Mouse (Mus musculus) heart, adult 9 months (tissue): ENCODE results near the gene Ttc23.

Experiments used
- DNase-seq, 2 experiments: peaks; one replicate each; pipeline ENCODE4 v3.0.0; 2022; ENCODE audit warnings: low spot score in 2 of 2

Gene Ttc23

GRCm38 (mm10) chr7:67647277-67647676 is at the start of gene Ttc23:
Gene Ttc23 (plus strand): TSS chr7:67647410.
- peak; percentile 64 to 81 for DNase-seq

GRCm38 (mm10) chr7:67598050-67598449 is 49.2 kb upstream of the Ttc23 start:
- DNase-seq = no peak

- no peak for DNase-seq
These were observed 42.1 kb upstream of the Ttc23 start for GRCm38 (mm10) chr7:67605114-67605513.

- DNase-seq = no peak
These were observed 41.0 kb upstream of the Ttc23 start for GRCm38 (mm10) chr7:67606250-67606649.

- no peak for DNase-seq
These were observed 39.4 kb upstream of the Ttc23 start for GRCm38 (mm10) chr7:67607669-67608347.

GRCm38 (mm10) chr7:67608348-67609024 is 38.7 kb upstream of the Ttc23 start:
- no peak for DNase-seq

GRCm38 (mm10) chr7:67613795-67614463 is 33.3 kb upstream of the Ttc23 start:
- peak; percentile 62 to 70 for DNase-seq

GRCm38 (mm10) chr7:67614464-67614861 is 32.7 kb upstream of the Ttc23 start:
- DNase-seq = no peak

- DNase-seq = no peak
These were observed 30.3 kb upstream of the Ttc23 start for GRCm38 (mm10) chr7:67616890-67617289.

- no peak for DNase-seq
These were observed 29.6 kb upstream of the Ttc23 start for GRCm38 (mm10) chr7:67617646-67618045.

GRCm38 (mm10) chr7:67618316-67618715 is 28.9 kb upstream of the Ttc23 start:
- no peak for DNase-seq

- peak in 1 of 2 experiments; percentile 15 for DNase-seq
These were observed 27.4 kb upstream of the Ttc23 start for GRCm38 (mm10) chr7:67619836-67620235.

- no peak for DNase-seq
These were observed 25.1 kb upstream of the Ttc23 start for GRCm38 (mm10) chr7:67622151-67622550.

GRCm38 (mm10) chr7:67626671-67627070 is 20.5 kb upstream of the Ttc23 start:
- no peak for DNase-seq

- DNase-seq = no peak
These were observed 17.5 kb upstream of the Ttc23 start for GRCm38 (mm10) chr7:67629681-67630080.

GRCm38 (mm10) chr7:67630817-67631216 is 16.4 kb upstream of the Ttc23 start:
- peak; percentile 44 to 84 for DNase-seq

GRCm38 (mm10) chr7:67632380-67632779 is 14.8 kb upstream of the Ttc23 start:
- DNase-seq = no peak

GRCm38 (mm10) chr7:67634210-67634609 is 13.0 kb upstream of the Ttc23 start:
- no peak for DNase-seq

GRCm38 (mm10) chr7:67636161-67636560 is 11.0 kb upstream of the Ttc23 start:
- DNase-seq = no peak

- DNase-seq = no peak
These were observed 8.2 kb upstream of the Ttc23 start for GRCm38 (mm10) chr7:67639006-67639405.

- DNase-seq = no peak
These were observed 4.3 kb upstream of the Ttc23 start for GRCm38 (mm10) chr7:67642955-67643354.

- DNase-seq = no peak
These were observed 2.9 kb upstream of the Ttc23 start for GRCm38 (mm10) chr7:67644291-67644690.
